Mouse (Mus musculus) heart, embryonic 12.5 days (tissue): Measurements from ENCODE around the gene Arpc3. TPM values are rescaled to one million over a fixed set of nuclear protein-coding genes. Genes with fewer than 3 reads are reported as not detected.

Source experiments
- ATAC-seq: fragments of 200-750 bp; cut with Nextera tagmentation; 2 replicates; pipeline ENCODE4 v1.8.0; 2017; ENCODE audit warnings: moderate TSS enrichment, moderate library complexity; ENCODE audit not compliant: insufficient number of reproducible peaks, low FRiP score
- H3K27ac ChIP-seq: fragments of 300-500 bp; sonication (generic); 2 replicates; pipeline ENCODE4 v1.5.1; 2016; ENCODE audit warnings: mild to moderate bottlenecking, moderate library complexity; ENCODE audit not compliant: poor library complexity, severe bottlenecking
- H3K27me3 ChIP-seq: fragments of 300-500 bp; sonication (generic); replicated peaks from 2 replicates; pipeline ENCODE4 v1.6.1; 2016; ENCODE audit warnings: mild to moderate bottlenecking, moderate library complexity
- H3K36me3 ChIP-seq: fragments of 300-500 bp; sonication (generic); 2 replicates; pipeline ENCODE4 v1.6.1; 2016; ENCODE audit warnings: mild to moderate bottlenecking, moderate library complexity
- H3K4me1 ChIP-seq: fragments of 300-500 bp; sonication (generic); replicated peaks from 2 replicates; pipeline ENCODE4 v1.6.1; 2016; ENCODE audit warnings: mild to moderate bottlenecking
- H3K4me2 ChIP-seq: fragments of 300-500 bp; sonication (generic); 2 replicates; pipeline ENCODE4 v1.6.1; 2016; ENCODE audit warnings: mild to moderate bottlenecking, moderate library complexity
- H3K4me3 ChIP-seq: fragments of 300-500 bp; sonication (generic); 2 replicates; pipeline ENCODE4 v1.5.1; 2016; ENCODE audit warnings: mild to moderate bottlenecking
- H3K9ac ChIP-seq: fragments of 300-500 bp; sonication (generic); 2 replicates; pipeline ENCODE4 v1.6.1; 2016; ENCODE audit warnings: mild to moderate bottlenecking, moderate library complexity
- H3K9me3 ChIP-seq: fragments of 300-500 bp; sonication (generic); replicated peaks from 2 replicates; pipeline ENCODE4 v1.6.1; 2016; ENCODE audit warnings: mild to moderate bottlenecking, moderate library complexity
- WGBS: fragments of 180-500 bp; shearing (Covaris S2); methylation state at CpG from one replicate; pipeline ENCODE4 v1.1.7; 2016; 5-methylcytosine and 5-hydroxymethylcytosine counted together
- polyA plus RNA-seq: library from polyadenylated mRNA; unstranded; fragments of >200 nt; fragmentation: Nextera tagmentation; extraction: Ambion mirVana; gene quantifications from 2 replicates; pipeline ENCODE4 v1.2.1, GENCODE M21; 2016

The Arpc3 gene
- polyA plus RNA-seq, 1 experiment from 2014 or later, result 105 TPM

GRCm38 (mm10) chr5:122377101-122377833, 14.4 kb upstream of the Arpc3 start:
- Histone ChIP-seq H3K27ac (no peak overlapping the region), H3K9me3 (no peaks in the 10 kb centered on the region), H3K4me1 (peaks cover 12% of the 10 kb centered on the region), H3K9ac (no peak overlapping the region), H3K4me3 (no peak overlapping the region), H3K4me2 (no peak overlapping the region), H3K36me3 (peaks cover 53% of the 10 kb centered on the region), H3K27me3 (no peaks in the 10 kb centered on the region)
- no peak for ATAC-seq
- 83% methylated on average over 4 of the region's 4 CpGs for WGBS

- H3K4me2 ChIP-seq, result no peak overlapping the region
- H3K4me3 ChIP-seq, result no peak overlapping the region
- H3K36me3 ChIP-seq, result peaks cover 59% of the 10 kb centered on the region
- peaks cover 8% of the 10 kb centered on the region for H3K4me1 ChIP-seq
- no peaks in the 10 kb centered on the region for H3K9me3 ChIP-seq
- H3K27me3 ChIP-seq, result no peaks in the 10 kb centered on the region
- WGBS, result 87% methylated on average over 12 of the region's 12 CpGs
- no peak for ATAC-seq
- H3K9ac ChIP-seq, result no peak overlapping the region
- H3K27ac ChIP-seq, result no peak overlapping the region
Observed at GRCm38 (mm10) chr5:122378171-122378570, 13.5 kb upstream of the Arpc3 start.

DNA sequence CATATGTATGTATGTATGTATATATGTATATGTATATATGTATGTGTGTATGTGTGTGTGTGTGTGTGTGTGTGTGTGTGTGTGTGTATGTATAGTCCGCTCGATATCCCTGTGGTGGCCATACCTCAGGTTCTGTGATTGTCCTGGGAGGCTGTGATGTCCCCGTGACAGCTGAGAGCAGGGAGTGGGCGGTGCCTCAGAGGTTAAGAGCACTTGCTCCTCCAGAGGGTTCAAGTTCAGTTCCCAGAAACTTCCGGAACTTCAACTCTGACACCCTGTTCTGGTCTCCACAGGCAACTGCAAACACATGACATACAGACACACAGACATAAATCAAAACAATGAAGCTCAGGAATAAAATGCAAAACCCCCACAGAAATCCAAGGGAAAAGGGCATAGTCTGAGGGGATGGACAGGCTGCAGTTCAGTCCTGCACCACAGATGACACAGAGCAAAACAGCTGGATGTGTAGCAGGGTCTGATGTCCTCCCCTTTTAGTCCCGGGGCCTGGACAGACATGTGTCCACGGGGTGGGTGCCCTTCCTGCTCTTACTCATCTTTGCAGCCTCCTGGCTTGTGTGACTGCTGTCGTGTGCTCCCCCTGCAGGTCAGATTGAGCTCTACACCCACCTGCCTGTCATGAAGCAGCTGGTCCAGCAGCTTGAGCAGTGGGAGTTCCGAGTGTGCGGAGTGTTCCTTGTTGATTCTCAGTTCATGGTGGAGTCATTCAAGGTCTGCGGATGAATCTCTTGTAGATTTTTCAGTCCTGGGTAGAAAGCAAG, 12.1 kb upstream of the Arpc3 start:
- Histone ChIP-seq H3K4me2 (no peak overlapping the region), H3K9ac (no peak overlapping the region), H3K27ac (no peak overlapping the region), H3K4me1 (peaks cover 4% of the 10 kb centered on the region; the same call in 1 of the 2 replicates), H3K4me3 (no peak overlapping the region), H3K27me3 (no peaks in the 10 kb centered on the region), H3K9me3 (no peaks in the 10 kb centered on the region), H3K36me3 (peaks cover 56% of the 10 kb centered on the region)
- ATAC-seq, result peak; percentile 53; the same call in 1 of the 2 replicates
- 57% methylated on average over 11 of the region's 11 CpGs for WGBS

DNA sequence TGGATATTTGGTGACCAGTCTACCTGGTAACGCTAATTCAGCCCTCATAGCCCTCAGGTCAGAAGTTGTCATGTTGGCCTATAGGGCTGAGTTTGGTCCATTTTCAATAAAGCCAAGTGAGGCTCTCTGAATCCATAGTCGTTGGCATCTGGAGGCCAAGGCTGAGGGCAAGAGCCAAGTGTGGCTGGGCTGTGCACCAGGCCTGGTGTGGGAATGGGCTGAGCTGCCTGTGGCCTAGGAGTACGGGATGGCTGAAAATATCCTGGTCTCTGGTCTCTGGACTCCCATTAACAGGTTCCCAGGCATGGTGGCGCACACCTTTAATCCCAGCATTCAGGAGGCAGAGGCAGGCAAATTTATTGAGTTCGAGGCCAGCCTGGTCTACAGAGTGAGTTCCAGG, 1.7 kb upstream of the Arpc3 start:
- H3K27ac ChIP-seq, result no peak overlapping the region
- peaks cover 9% of the 10 kb centered on the region for H3K4me1 ChIP-seq
- no peaks in the 10 kb centered on the region for H3K9me3 ChIP-seq
- no peak overlapping the region for H3K4me2 ChIP-seq
- no peak for ATAC-seq
- H3K27me3 ChIP-seq, result no peaks in the 10 kb centered on the region
- WGBS, result 84% methylated on average over 5 of the region's 5 CpGs
- H3K4me3 ChIP-seq, result no peak overlapping the region
- H3K9ac ChIP-seq, result no peak overlapping the region
- H3K36me3 ChIP-seq, result peaks cover 8% of the 10 kb centered on the region

DNA sequence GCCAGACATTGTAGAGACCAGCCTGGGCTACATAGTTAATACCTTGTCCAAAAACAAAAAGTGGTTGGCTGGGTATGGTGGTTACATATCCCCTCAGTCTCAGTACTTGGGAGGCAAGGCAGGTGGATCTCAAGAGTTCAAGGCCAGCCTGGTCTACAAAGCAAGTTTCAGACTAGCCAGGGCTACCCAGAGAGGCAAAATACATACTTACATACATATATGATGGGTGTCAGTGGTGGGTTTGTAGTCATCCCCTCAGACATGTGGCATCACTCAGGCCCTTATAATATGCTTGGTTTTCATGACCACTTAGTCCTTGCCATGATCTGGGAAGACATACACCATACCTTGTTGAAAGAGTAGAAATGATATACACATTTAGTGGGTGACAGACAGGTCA, 1.0 kb upstream of the Arpc3 start:
- Histone ChIP-seq H3K4me3 (no peak overlapping the region), H3K36me3 (peaks cover 12% of the 10 kb centered on the region), H3K9ac (no peak overlapping the region), H3K4me2 (no peak overlapping the region), H3K27me3 (no peaks in the 10 kb centered on the region), H3K9me3 (no peaks in the 10 kb centered on the region), H3K4me1 (peaks cover 9% of the 10 kb centered on the region), H3K27ac (no peak overlapping the region)
- ATAC-seq, result no peak

DNA sequence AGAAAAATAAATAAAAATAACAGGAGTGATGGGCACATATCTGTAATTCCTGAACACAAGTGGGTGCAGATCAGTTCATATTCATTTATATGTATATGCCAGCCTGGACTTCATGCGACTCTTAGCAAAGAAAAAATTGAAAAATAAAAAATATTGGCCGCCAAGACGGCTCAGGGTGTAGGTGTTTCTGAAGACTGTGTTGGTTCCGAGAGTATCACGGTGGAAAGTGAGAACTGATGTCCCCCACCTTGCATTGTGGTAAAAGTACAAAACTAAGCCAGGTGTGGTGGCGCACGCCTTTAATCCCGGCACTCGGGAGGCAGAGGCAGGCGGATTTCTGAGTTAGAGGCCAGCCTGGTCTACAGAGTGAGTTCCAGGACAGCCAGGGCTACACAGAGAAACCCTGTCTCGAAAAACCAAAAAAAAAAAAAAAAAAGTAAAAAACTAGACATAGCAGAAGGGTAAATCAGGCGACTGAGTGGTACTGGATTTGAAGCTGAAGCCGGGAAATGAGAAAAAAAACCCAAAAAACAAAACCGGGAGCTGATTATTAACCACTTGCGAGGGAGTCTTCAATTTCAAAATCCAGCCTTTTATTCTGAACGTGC, 396 bp upstream of the Arpc3 start:
- Histone ChIP-seq H3K4me1 (peaks cover 9% of the 10 kb centered on the region), H3K4me2 (peak overlapping the region; percentile 84; the same call in 1 of the 2 replicates), H3K9me3 (no peaks in the 10 kb centered on the region), H3K36me3 (peaks cover 12% of the 10 kb centered on the region), H3K27ac (no peak overlapping the region), H3K27me3 (no peaks in the 10 kb centered on the region), H3K4me3 (peak overlapping the region; percentile 87; the same call in 1 of the 2 replicates), H3K9ac (no peak overlapping the region)
- WGBS, result 50% methylated on average over 16 of the region's 16 CpGs
- ATAC-seq, result no peak

- Histone ChIP-seq H3K36me3 (peaks cover 22% of the 10 kb centered on the region), H3K9ac (peak overlapping the region; percentile 87), H3K4me2 (peak overlapping the region; percentile 84), H3K4me1 (peaks cover 15% of the 10 kb centered on the region), H3K4me3 (peak overlapping the region; percentile 87), H3K27me3 (no peaks in the 10 kb centered on the region), H3K27ac (peak overlapping the region; percentile 48; the same call in 1 of the 2 replicates), H3K9me3 (no peaks in the 10 kb centered on the region)
- ATAC-seq, result 0 out of 2 replicates have a peak, but pooled peaks have one; percentile 52
- 8% methylated on average over 19 of the region's 19 CpGs for WGBS
Observed at GRCm38 (mm10) chr5:122392227-122393004, 738 bp downstream of the Arpc3 start.

DNA sequence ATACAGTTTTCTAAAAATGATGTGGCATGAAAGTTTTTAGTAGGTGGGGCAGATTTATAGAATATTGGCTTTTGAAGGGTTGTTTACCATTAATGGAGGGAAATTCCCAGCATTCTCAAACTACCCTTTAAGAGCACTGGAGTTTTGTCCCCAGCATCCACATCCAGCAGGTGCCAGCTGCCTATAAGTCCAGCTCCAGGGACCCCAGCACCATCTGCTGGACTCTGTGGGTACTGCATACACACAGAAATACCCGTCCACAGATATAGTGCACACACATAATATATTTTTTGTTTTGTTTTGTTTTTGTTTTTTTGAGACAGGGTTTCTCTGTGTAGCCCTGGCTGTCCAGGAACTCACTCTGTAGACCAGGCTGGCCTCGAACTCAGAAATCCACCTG, 2.2 kb downstream of the Arpc3 start:
- peaks cover 30% of the 10 kb centered on the region for H3K36me3 ChIP-seq
- no peak for ATAC-seq
- no peaks in the 10 kb centered on the region for H3K27me3 ChIP-seq
- H3K4me1 ChIP-seq, result peaks cover 23% of the 10 kb centered on the region
- no peaks in the 10 kb centered on the region for H3K9me3 ChIP-seq
- no peak overlapping the region for H3K27ac ChIP-seq
- H3K9ac ChIP-seq, result no peak overlapping the region
- H3K4me2 ChIP-seq, result no peak overlapping the region
- no peak overlapping the region for H3K4me3 ChIP-seq
- 43% methylated on average over 2 of the region's 2 CpGs for WGBS

GRCm38 (mm10) chr5:122396791-122397190, 5.1 kb downstream of the Arpc3 start:
- WGBS, result 64% methylated on average over 10 of the region's 10 CpGs
- no peak overlapping the region for H3K4me2 ChIP-seq

GRCm38 (mm10) chr5:122397495-122397894, 5.8 kb downstream of the Arpc3 start:
- no peak overlapping the region for H3K4me2 ChIP-seq
- H3K27me3 ChIP-seq, result no peaks in the 10 kb centered on the region
- H3K4me1 ChIP-seq, result peaks cover 37% of the 10 kb centered on the region
- ATAC-seq, result no peak
- WGBS, result 88% methylated on average over 8 of the region's 8 CpGs
- no peak overlapping the region for H3K27ac ChIP-seq
- peaks cover 56% of the 10 kb centered on the region for H3K36me3 ChIP-seq
- H3K9me3 ChIP-seq, result no peaks in the 10 kb centered on the region
- H3K4me3 ChIP-seq, result no peak overlapping the region
- no peak overlapping the region for H3K9ac ChIP-seq

More at GRCm38 (mm10) chr5:122396791-122397190, 5.1 kb downstream of the Arpc3 start:
- no peak overlapping the region for H3K4me3 ChIP-seq
- no peaks in the 10 kb centered on the region for H3K9me3 ChIP-seq
- H3K27me3 ChIP-seq, result no peaks in the 10 kb centered on the region
- H3K9ac ChIP-seq, result no peak overlapping the region
- ATAC-seq, result peak; percentile 51
- peaks cover 40% of the 10 kb centered on the region for H3K4me1 ChIP-seq
- H3K27ac ChIP-seq, result peak overlapping the region; percentile 72
- peaks cover 49% of the 10 kb centered on the region for H3K36me3 ChIP-seq
